Mouse (Mus musculus) CH12.LX (cell line): ENCODE measurements at regions not wholly inside any gene's neighbourhood (a gene's known extent, or its start where the extent isn't known, plus 50 kb on each side); places are given as distances from the start of the nearest gene placed in this dataset.

Source experiments
- DNase-seq: peaks from one replicate; pipeline ENCODE4 v3.0.0-alpha.2; 2013; ENCODE audit errors: extremely low read depth
- H3K27ac ChIP-seq: 2 replicates; pipeline ENCODE4 v1.5.1; 2012; ENCODE audit warnings: low read depth, mild to moderate bottlenecking, control low read depth, moderate library complexity; ENCODE audit not compliant: insufficient read depth
- H3K27me3 ChIP-seq: replicated peaks from 2 replicates; pipeline ENCODE3; 2012; ENCODE audit warnings: inconsistent platforms
- H3K36me3 ChIP-seq, 2 experiments: replicated peaks in 1 of 2; 2 replicates each; pipeline versions ENCODE3 to v1.6.1; 2012; ENCODE audit warnings: inconsistent platforms in 1 of 2, low read length in 1 of 2, mild to moderate bottlenecking in 1 of 2, mixed read lengths in 1 of 2, moderate library complexity in 1 of 2; ENCODE audit not compliant: control insufficient read depth in 1 of 2, insufficient read depth in 1 of 2
- H3K4me1 ChIP-seq, 2 experiments: 2 replicates each; pipeline ENCODE4 v1.6.1; 2012; ENCODE audit warnings: inconsistent platforms in 1 of 2, moderate library complexity in 1 of 2; ENCODE audit not compliant: insufficient read depth in 2 of 2, control insufficient read depth in 1 of 2
- H3K4me2 ChIP-seq: 2 replicates; pipeline ENCODE4 v1.6.1; 2012; ENCODE audit warnings: low read depth, mild to moderate bottlenecking, control low read depth; ENCODE audit not compliant: poor library complexity, insufficient read depth, severe bottlenecking
- H3K4me3 ChIP-seq, 3 experiments: fragments of 150-350 bp in 1 of 3; sonication (generic) in 1 of 3; replicated peaks in 1 of 3; 2 replicates each; pipeline versions ENCODE3 to v1.5.1; 2011 to 2012; ENCODE audit warnings: low read depth in 2 of 3, low read length in 2 of 3, mild to moderate bottlenecking in 2 of 3, moderate library complexity in 2 of 3, control low read depth in 1 of 3, improper control_type of control experiment in 1 of 3, inconsistent platforms in 1 of 3, mixed read lengths in 1 of 3; ENCODE audit not compliant: poor library complexity in 1 of 3
- H3K79me2 ChIP-seq: replicated peaks from 2 replicates; pipeline ENCODE4 v1.6.1; 2012; ENCODE audit warnings: mild to moderate bottlenecking, moderate library complexity; ENCODE audit not compliant: control insufficient read depth, poor library complexity, insufficient read depth, severe bottlenecking; ENCODE audit errors: extremely low read depth
- H3K9ac ChIP-seq: 2 replicates; pipeline ENCODE4 v1.6.1; 2012; ENCODE audit warnings: low read depth, mild to moderate bottlenecking, control low read depth, moderate library complexity; ENCODE audit not compliant: insufficient read depth
- H3K9me3 ChIP-seq: replicated peaks from 2 replicates; pipeline ENCODE3; 2012; ENCODE audit warnings: low read length, inconsistent platforms, mixed read lengths
- BHLHE40 ChIP-seq: IDR thresholded peaks from 2 replicates; pipeline ENCODE4 v1.6.1; 2011; ENCODE audit warnings: mild to moderate bottlenecking, low read depth, low read length, improper control_type of control experiment
- CHD1 ChIP-seq: IDR thresholded peaks from 2 replicates; pipeline ENCODE4 v1.6.1; 2012; ENCODE audit warnings: low read depth, low read length, improper control_type of control experiment, inconsistent platforms
- E2F4 ChIP-seq: IDR thresholded peaks from 2 replicates; pipeline ENCODE4 v1.6.1; 2011; ENCODE audit warnings: low read depth, low read length, improper control_type of control experiment; ENCODE audit not compliant: insufficient replicate concordance
- ETS1 ChIP-seq: conservative IDR thresholded peaks from 2 replicates; pipeline ENCODE4 v1.6.1; 2012; ENCODE audit warnings: low read depth, mild to moderate bottlenecking, inconsistent platforms, low read length, improper control_type of control experiment, moderate library complexity
- JUN ChIP-seq: IDR thresholded peaks from 2 replicates; pipeline ENCODE4 v1.6.1; 2011; ENCODE audit warnings: low read depth, mild to moderate bottlenecking, low read length, improper control_type of control experiment, moderate library complexity; ENCODE audit not compliant: insufficient read depth
- JUND ChIP-seq: conservative IDR thresholded peaks from 2 replicates; pipeline ENCODE4 v1.6.1; 2011; ENCODE audit warnings: low read depth, low read length, improper control_type of control experiment
- KAT2A ChIP-seq: IDR thresholded peaks from 2 replicates; pipeline ENCODE4 v1.6.1; 2012; ENCODE audit warnings: low read length, improper control_type of control experiment, inconsistent platforms; ENCODE audit not compliant: insufficient replicate concordance
- MAFK ChIP-seq: IDR thresholded peaks from 2 replicates; pipeline ENCODE4 v1.6.1; 2011; ENCODE audit warnings: low read length, improper control_type of control experiment; ENCODE audit not compliant: insufficient replicate concordance
- MXI1 ChIP-seq: IDR thresholded peaks from 2 replicates; pipeline ENCODE4 v1.6.1; 2011; ENCODE audit warnings: mild to moderate bottlenecking, low read depth, low read length, improper control_type of control experiment
- NELFE ChIP-seq: IDR thresholded peaks from 2 replicates; pipeline ENCODE4 v1.6.1; 2011; ENCODE audit warnings: low read depth, low read length, improper control_type of control experiment
- PAX5 ChIP-seq: IDR thresholded peaks from 2 replicates; pipeline ENCODE4 v1.6.1; 2012; ENCODE audit warnings: low read length, inconsistent platforms, mixed read lengths
- SIN3A ChIP-seq: IDR thresholded peaks from 2 replicates; pipeline ENCODE4 v1.6.1; 2012; ENCODE audit warnings: low read length, improper control_type of control experiment, inconsistent platforms
- SMC3 ChIP-seq: IDR thresholded peaks from 2 replicates; pipeline ENCODE4 v1.6.1; 2011; ENCODE audit warnings: low read depth, low read length, improper control_type of control experiment
- USF1 ChIP-seq: IDR thresholded peaks from 2 replicates; pipeline ENCODE4 v1.6.1; 2014; ENCODE audit warnings: low read depth, mild to moderate bottlenecking, inconsistent platforms, low read length, improper control_type of control experiment
- USF2 ChIP-seq: conservative IDR thresholded peaks from 2 replicates; pipeline ENCODE4 v1.6.1; 2011; ENCODE audit warnings: low read depth, low read length, improper control_type of control experiment
- ZC3H11A ChIP-seq: IDR thresholded peaks from 2 replicates; pipeline ENCODE4 v1.6.1; 2012; ENCODE audit warnings: low read depth, mild to moderate bottlenecking, inconsistent platforms, low read length, improper control_type of control experiment
- ZKSCAN1 ChIP-seq: IDR thresholded peaks from 2 replicates; pipeline ENCODE4 v1.6.1; 2012; ENCODE audit warnings: low read depth, inconsistent platforms, low read length, improper control_type of control experiment, borderline replicate concordance
- dilution Hi-C: fragments of 300-500 bp; cut with MboI; formaldehyde crosslinking; loops from 2 replicates; pipeline ENCODE4 v1.14.3; 2020; ENCODE audit warnings: low sequenced_read_pairs; ENCODE audit not compliant: extremely low pct_unique_long_range_greater_than_20kb, extremely low pct_ligation_motif_present
- in situ Hi-C: fragments of 300-500 bp; cut with MboI; formaldehyde crosslinking; loops from 3 replicates; pipeline ENCODE4 v1.14.3; 2019; ENCODE audit warnings: low sequenced_read_pairs, low pct_ligation_motif_present, low pct_unique_long_range_greater_than_20kb, mixed read lengths

DNA sequence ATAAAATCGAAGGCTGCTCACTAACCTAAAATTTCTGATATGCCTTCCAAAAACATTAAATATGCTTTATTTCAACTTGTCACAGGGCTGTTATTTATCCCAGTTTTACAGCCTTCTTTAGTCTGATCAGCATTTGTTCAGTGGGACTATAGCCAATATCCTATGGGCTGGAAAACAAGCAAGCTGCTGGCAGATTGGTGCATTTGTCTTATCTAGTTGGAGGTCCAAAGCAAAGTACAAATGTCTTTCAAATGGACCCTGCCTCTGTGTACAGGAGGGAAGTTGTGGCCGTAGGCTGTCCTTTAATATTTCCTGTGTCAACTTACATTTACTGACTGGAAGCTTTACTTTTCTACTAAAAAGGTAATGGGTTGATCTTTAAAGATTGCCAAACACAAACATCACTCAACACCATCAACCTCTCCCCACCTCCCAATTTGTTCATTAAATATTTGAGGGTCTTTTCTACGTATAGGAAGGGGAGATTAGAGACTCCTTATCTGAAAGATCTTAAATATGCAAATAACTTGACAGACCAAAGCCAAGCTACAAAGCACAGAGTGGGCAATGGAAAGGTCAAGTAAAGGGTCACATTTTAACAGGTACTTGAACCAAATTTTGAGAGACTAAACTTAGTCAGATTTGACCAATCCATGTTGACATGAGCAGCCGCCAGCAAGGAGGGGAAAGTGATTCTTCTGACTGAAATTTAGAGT is 233.4 kb downstream of the Gm11232 start:
- no peaks in the 10 kb centered on the region for H3K27me3 ChIP-seq
- no peak overlapping the region for H3K4me2 ChIP-seq
- no peaks in the 10 kb centered on the region for H3K36me3 ChIP-seq
- H3K9ac ChIP-seq: no peak overlapping the region
- TF ChIP-seq CHD1 (no peak), ETS1 (no peak), BHLHE40 (no peak), MAFK (no peak), JUND (no peak), ZKSCAN1 (no peak), JUN (no peak), ZC3H11A (no peak), PAX5 (no peak), MXI1 (no peak), USF2 (no peak), USF1 (no peak), E2F4 (no peak), KAT2A (no peak)
- H3K9me3 ChIP-seq: peaks cover 39% of the 10 kb centered on the region
- no peak for DNase-seq
- no peaks in the 10 kb centered on the region for H3K4me1 ChIP-seq
- in situ Hi-C loops (no loop called here), dilution Hi-C loops (no loop called here)
- H3K4me3 ChIP-seq: no peak overlapping the region
- no peak overlapping the region for H3K27ac ChIP-seq
- H3K79me2 ChIP-seq: no peaks in the 10 kb centered on the region

- Histone ChIP-seq H3K9ac (no peak overlapping the region), H3K4me2 (no peak overlapping the region), H3K27me3 (no peaks in the 10 kb centered on the region), H3K9me3 (peaks cover 34% of the 10 kb centered on the region), H3K27ac (no peak overlapping the region), H3K36me3 (no peaks in the 10 kb centered on the region), H3K79me2 (no peaks in the 10 kb centered on the region), H3K4me3 (no peak overlapping the region), H3K4me1 (no peaks in the 10 kb centered on the region)
- dilution Hi-C loops: no loop called here
- TF ChIP-seq JUN (no peak), NELFE (no peak), SIN3A (no peak), SMC3 (no peak)
- DNase-seq: no peak
- in situ Hi-C loops: no loop called here
These were observed 237.0 kb downstream of the Gm11232 start for GRCm38 (mm10) chr4:71520751-71521150.
